Mouse (Mus musculus) neural tube, embryonic 11.5 days (tissue): ENCODE data around the gene Sacm1l. TPM values are rescaled to one million over a fixed set of nuclear protein-coding genes. Genes with fewer than 3 reads are reported as not detected.

Experiments
- ATAC-seq: fragments of 200-750 bp; cut with Nextera tagmentation; 2 replicates; pipeline ENCODE4 v1.8.0; 2017; ENCODE audit warnings: moderate number of reproducible peaks, mild to moderate bottlenecking, moderate TSS enrichment, moderate library complexity; ENCODE audit not compliant: insufficient read depth, low FRiP score, low TSS enrichment
- DNase-seq: peaks from one replicate; pipeline ENCODE4 v3.0.0-alpha.2; 2015; ENCODE audit warnings: low spot score
- H3K27ac ChIP-seq: fragments of 300-500 bp; sonication (generic); 2 replicates; pipeline ENCODE4 v1.5.1; 2014; ENCODE audit warnings: low read depth, mild to moderate bottlenecking, low read length
- H3K27me3 ChIP-seq: fragments of 300-500 bp; sonication (generic); 2 replicates; pipeline ENCODE4 v1.6.1; 2014; ENCODE audit warnings: mild to moderate bottlenecking, low read length, mixed read lengths; ENCODE audit not compliant: control insufficient read depth, insufficient read depth
- H3K36me3 ChIP-seq: fragments of 300-500 bp; sonication (generic); 2 replicates; pipeline ENCODE4 v1.6.1; 2014; ENCODE audit warnings: mild to moderate bottlenecking, low read length, moderate library complexity, mixed read lengths; ENCODE audit not compliant: control insufficient read depth, insufficient read depth
- H3K4me1 ChIP-seq: fragments of 300-500 bp; sonication (generic); 2 replicates; pipeline ENCODE4 v1.6.1; 2014; ENCODE audit warnings: low read length, mixed read lengths; ENCODE audit not compliant: control insufficient read depth, insufficient read depth
- H3K4me2 ChIP-seq: fragments of 300-500 bp; sonication (generic); 2 replicates; pipeline ENCODE4 v1.6.1; 2014; ENCODE audit warnings: low read depth, mild to moderate bottlenecking, moderate library complexity
- H3K4me3 ChIP-seq: fragments of 300-500 bp; sonication (generic); 2 replicates; pipeline ENCODE4 v1.5.1; 2014; ENCODE audit warnings: low read depth, low read length
- H3K9ac ChIP-seq: fragments of 300-500 bp; sonication (generic); 2 replicates; pipeline ENCODE4 v1.6.1; 2014; ENCODE audit warnings: mild to moderate bottlenecking, low read length
- H3K9me3 ChIP-seq: fragments of 300-500 bp; sonication (generic); 2 replicates; pipeline ENCODE4 v1.6.1; 2016; ENCODE audit warnings: low read length; ENCODE audit not compliant: control insufficient read depth
- WGBS: fragments of 180-500 bp; shearing (Covaris S2); extraction: QIAGEN DNeasy Blood & Tissue Kit; methylation state at CpG from one replicate; pipeline ENCODE4 v1.1.7; 2014; 5-methylcytosine and 5-hydroxymethylcytosine counted together
- polyA plus RNA-seq: library from polyadenylated mRNA; unstranded; fragments of >200 nt; fragmentation: Nextera tagmentation; extraction: Ambion mirVana; gene quantifications from 2 replicates; pipeline ENCODE4 v1.2.1, GENCODE M21; 2014

Sacm1l gene
- polyA plus RNA-seq, 1 experiment from 2014 or later: 56.3 TPM

DNA sequence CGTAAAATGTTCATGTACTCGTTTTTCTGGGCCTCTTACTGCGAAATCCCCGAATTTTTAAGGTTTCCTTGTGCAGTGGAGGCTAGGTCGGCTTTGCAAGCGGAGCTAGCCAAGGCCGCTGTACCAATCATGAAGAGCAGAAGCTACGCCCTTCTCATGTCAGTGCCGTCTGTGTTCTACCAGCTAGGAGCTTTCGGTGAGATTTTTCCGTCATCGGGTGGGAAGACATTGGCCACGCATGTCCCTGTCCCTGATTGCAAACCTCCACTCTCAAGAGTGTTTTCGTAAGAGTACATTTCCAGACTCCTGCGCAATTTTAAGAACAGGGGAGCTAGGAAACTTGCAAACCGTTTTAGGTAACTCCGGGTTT, 648 bp upstream of the Sacm1l start:
- Histone ChIP-seq H3K4me2 (peak overlapping the region; percentile 56), H3K9me3 (no peaks in the 10 kb centered on the region), H3K27me3 (no peaks in the 10 kb centered on the region), H3K36me3 (no peaks in the 10 kb centered on the region), H3K4me3 (peak overlapping the region; percentile 79), H3K4me1 (peaks cover 7% of the 10 kb centered on the region), H3K9ac (peak overlapping the region; percentile 53), H3K27ac (peak overlapping the region; percentile 67)
- peak; percentile 37 for ATAC-seq
- peak; percentile 57 for DNase-seq
- under 1% methylated on average over 17 of the region's 17 CpGs for WGBS

DNA sequence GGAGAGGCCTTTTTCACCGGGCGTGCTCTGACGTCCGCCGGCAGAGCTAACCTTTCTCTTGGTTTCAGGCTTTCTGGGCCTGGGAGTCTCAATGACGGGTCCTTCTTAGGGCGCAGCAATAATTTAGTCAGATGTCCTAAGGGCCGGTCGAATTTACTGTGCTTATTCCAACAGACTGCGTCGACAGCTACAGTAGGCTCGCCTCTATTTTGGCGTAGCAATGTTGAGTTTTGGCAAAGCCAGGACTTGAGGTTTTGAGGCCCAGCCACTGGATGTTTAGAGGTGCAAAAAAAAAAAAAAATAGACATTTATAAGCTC, 558 bp downstream of the Sacm1l start:
- Histone ChIP-seq H3K4me3 (peak overlapping the region; percentile 79), H3K27ac (peak overlapping the region; percentile 92), H3K27me3 (no peaks in the 10 kb centered on the region), H3K9ac (peak overlapping the region; percentile 89), H3K9me3 (no peaks in the 10 kb centered on the region), H3K4me2 (peak overlapping the region; percentile 61), H3K36me3 (no peaks in the 10 kb centered on the region), H3K4me1 (peaks cover 7% of the 10 kb centered on the region)
- ATAC-seq (no peak; the same call in 1 of the 2 replicates), DNase-seq (no peak)
- WGBS: 0% methylated on average over 13 of the region's 13 CpGs

DNA sequence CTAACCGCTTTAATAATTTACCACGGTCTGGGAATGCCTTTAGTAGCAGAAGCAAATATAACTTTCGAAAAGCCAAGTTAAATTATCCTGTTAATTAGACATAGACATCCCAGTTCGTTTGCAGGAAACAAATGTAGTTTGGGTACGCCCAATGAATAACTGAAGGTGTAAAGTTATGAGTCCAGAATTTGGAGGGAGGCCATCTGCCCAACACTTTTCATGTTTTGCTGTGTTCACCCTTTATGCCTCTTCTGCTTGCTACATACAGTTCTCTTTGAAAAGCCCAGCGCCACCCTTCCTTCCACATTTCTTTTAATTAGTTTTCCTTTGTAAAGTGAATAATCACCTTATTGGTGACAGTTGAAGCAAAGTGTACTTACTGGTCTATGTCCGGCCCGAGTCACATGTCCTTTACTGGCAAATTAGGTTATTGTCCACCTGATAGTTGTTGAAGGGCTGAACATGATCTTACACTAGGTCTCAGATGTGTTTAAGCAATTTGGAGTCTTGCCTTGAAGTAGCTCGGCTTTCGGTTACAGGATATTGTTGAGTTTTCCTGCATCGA, 1.1 kb downstream of the Sacm1l start:
- Histone ChIP-seq H3K9me3 (no peaks in the 10 kb centered on the region), H3K4me3 (peak overlapping the region; percentile 79), H3K4me1 (peaks cover 7% of the 10 kb centered on the region), H3K9ac (peak overlapping the region; percentile 89), H3K36me3 (no peaks in the 10 kb centered on the region), H3K27me3 (no peaks in the 10 kb centered on the region), H3K4me2 (peak overlapping the region; percentile 61), H3K27ac (no peak overlapping the region; the same call in 1 of the 2 replicates)
- DNase-seq: no peak
- ATAC-seq: no peak
- 51% methylated on average over 11 of the region's 11 CpGs for WGBS

DNA sequence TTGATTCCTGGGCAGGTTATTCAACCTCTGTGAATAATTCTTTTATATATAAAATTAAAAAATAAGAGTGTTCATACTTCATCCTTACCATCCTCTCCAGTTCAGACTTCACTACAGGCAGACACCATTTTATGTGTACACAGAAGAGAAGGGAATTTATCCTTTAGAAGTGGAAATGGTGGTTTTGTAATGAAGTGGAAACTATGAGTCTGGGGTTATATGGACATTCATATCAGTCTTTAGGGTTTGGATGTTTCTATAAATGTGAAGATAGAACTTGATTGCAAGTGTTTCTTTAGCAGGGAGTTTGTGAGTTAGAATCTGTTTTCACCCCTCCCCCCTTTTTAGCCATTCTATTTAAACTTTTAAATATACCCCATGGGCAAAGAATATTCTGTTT, 1.7 kb downstream of the Sacm1l start:
- no peaks in the 10 kb centered on the region for H3K36me3 ChIP-seq
- no peak overlapping the region for H3K9ac ChIP-seq
- H3K4me3 ChIP-seq: no peak overlapping the region
- no peaks in the 10 kb centered on the region for H3K27me3 ChIP-seq
- peak overlapping the region; percentile 61 for H3K4me2 ChIP-seq
- DNase-seq (no peak), ATAC-seq (no peak)
- no peaks in the 10 kb centered on the region for H3K9me3 ChIP-seq
- no peak overlapping the region for H3K27ac ChIP-seq
- H3K4me1 ChIP-seq: peaks cover 7% of the 10 kb centered on the region

DNA sequence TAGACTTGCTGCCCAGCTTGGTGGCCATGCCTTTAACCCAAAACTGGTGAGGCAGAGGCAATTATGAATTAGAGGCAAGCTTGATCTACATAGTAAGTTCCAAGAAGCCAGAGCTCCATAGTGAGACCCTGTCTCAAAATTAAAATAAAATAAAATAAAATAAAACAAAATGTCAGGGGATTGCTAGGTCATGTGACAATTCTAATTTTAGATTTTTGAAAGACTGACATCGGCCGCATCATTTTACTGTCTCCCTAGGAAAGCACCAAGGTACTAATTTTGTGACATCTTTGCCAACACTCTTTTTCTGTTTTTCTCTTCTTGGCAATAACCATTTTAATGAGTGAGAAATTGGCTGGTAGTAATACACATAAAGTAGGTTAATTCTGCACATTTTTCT, 7.1 kb downstream of the Sacm1l start:
- ATAC-seq: no peak
- Histone ChIP-seq H3K9ac (no peak overlapping the region), H3K4me1 (no peaks in the 10 kb centered on the region), H3K27ac (no peak overlapping the region), H3K27me3 (no peaks in the 10 kb centered on the region), H3K4me2 (no peak overlapping the region), H3K36me3 (no peaks in the 10 kb centered on the region), H3K9me3 (no peaks in the 10 kb centered on the region), H3K4me3 (no peak overlapping the region)
- DNase-seq: no peak
- 100% methylated on average over 2 of the region's 2 CpGs for WGBS

DNA sequence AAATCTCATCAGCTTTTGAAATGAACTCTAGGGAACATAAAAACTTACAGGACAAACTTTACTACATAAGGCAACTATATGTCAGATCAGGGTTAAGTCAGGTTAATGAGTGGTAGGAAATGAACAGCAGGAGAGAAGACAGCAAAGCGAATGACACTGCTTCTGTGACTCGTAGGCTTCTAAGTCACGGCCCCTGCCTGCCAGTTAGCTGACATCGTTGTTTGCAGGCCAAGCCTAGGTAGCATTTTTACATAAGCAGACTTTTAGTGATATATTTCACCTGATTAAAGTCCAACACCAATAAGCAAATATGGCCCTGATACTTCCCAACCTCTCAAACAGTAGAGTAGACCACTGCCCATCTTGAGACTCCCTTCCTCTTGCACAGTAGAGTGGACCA, 8.6 kb downstream of the Sacm1l start:
- H3K36me3 ChIP-seq: no peaks in the 10 kb centered on the region
- 60% methylated on average over 4 of the region's 4 CpGs for WGBS
- no peak overlapping the region for H3K4me2 ChIP-seq
- H3K4me1 ChIP-seq: no peaks in the 10 kb centered on the region
- DNase-seq (no peak), ATAC-seq (no peak)
- H3K27me3 ChIP-seq: no peaks in the 10 kb centered on the region
- H3K9ac ChIP-seq: no peak overlapping the region
- no peaks in the 10 kb centered on the region for H3K9me3 ChIP-seq
- no peak overlapping the region for H3K4me3 ChIP-seq
- H3K27ac ChIP-seq: no peak overlapping the region

DNA sequence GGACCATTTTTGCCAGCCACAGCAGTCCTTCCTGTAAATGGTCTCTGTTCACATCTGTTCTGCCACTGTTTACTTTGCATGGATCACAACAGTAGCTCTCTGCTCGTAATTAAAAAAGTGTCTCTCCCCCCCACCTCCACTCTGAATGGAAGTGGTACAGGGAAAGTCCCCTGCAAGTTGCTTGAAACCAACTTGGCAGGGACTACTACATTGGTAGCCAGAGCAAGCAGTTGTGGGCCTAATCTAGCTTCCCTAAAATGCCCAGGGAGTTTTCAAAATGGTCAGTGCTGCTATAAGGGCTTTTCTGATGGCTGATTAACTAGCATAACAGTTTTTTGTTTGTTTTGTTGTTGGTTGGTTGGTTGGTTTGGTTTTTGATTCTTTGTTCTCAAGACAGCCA, 9.5 kb downstream of the Sacm1l start:
- H3K27me3 ChIP-seq: no peaks in the 10 kb centered on the region
- H3K9me3 ChIP-seq: no peaks in the 10 kb centered on the region
- no peak overlapping the region for H3K9ac ChIP-seq
- H3K36me3 ChIP-seq: no peaks in the 10 kb centered on the region
- no peak overlapping the region for H3K4me3 ChIP-seq
- no peak for DNase-seq
- H3K4me1 ChIP-seq: no peaks in the 10 kb centered on the region
- ATAC-seq: no peak
- H3K27ac ChIP-seq: no peak overlapping the region
- no peak overlapping the region for H3K4me2 ChIP-seq
- WGBS: 70% methylated on average over 1 of the region's 1 CpGs

DNA sequence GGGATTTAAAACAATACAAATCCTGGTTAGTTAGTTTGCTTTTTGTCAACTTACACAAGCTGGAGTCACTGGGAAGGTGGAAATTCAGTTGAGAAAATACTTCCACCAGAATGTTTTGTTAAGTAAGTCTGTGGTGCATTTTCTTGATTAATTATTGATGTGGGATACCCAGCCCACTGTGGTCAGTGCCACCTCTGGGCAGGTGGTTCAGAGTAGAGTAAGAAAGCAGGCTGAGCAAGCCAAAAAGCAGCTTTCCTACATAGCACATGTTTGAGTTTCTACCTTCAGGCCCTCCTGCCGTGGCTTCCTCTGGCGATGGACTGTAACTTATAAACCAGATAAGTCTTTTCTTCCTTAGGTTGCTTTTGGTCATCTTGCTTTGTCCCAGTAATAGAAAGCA, 10.3 kb downstream of the Sacm1l start:
- Histone ChIP-seq H3K27me3 (no peaks in the 10 kb centered on the region), H3K9ac (no peak overlapping the region), H3K4me2 (no peak overlapping the region), H3K27ac (no peak overlapping the region), H3K4me1 (no peaks in the 10 kb centered on the region), H3K9me3 (no peaks in the 10 kb centered on the region), H3K36me3 (no peaks in the 10 kb centered on the region), H3K4me3 (no peak overlapping the region)
- DNase-seq (no peak), ATAC-seq (no peak)
- 83% methylated on average over 2 of the region's 2 CpGs for WGBS

DNA sequence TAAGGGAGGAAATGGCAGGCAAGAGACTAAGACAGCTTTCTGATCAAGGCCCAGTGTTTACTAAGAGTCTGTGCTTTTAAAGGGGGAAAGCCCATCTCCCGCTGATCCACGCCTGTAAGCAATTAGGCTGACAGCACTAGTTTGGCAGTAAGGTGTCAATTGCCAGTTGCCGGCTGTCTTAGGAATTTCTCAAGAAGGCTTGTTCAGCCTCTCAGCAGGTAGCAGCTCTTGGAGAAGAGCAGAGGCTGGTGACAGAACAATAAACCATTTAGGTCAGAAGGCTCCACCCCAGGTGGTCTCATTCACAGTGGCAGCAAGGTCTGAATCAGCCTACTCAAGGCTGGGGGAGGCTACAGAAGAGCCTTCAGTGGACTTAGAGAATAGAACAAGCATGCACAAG, 25.0 kb downstream of the Sacm1l start:
- DNase-seq (peak; percentile 40), ATAC-seq (no peak)
- no peaks in the 10 kb centered on the region for H3K36me3 ChIP-seq
- no peak overlapping the region for H3K9ac ChIP-seq
- WGBS: 7% methylated on average over 3 of the region's 3 CpGs
- no peaks in the 10 kb centered on the region for H3K27me3 ChIP-seq
- H3K4me2 ChIP-seq: no peak overlapping the region
- H3K4me3 ChIP-seq: no peak overlapping the region
- no peak overlapping the region for H3K27ac ChIP-seq
- no peaks in the 10 kb centered on the region for H3K9me3 ChIP-seq
- H3K4me1 ChIP-seq: no peaks in the 10 kb centered on the region
